Mouse (Mus musculus): ENCODE results near the gene Aars. TPM values are rescaled to one million over a fixed set of nuclear protein-coding genes. Genes with fewer than 3 reads are reported as not detected.
A peak's percentile ranks its signal among the peaks of the same experiment; 100 is the strongest.
"Not testable (repeated sequence)": the region's sequence is repeated elsewhere in the genome, so short reads cannot be mapped to it uniquely, and the experiment has no call there.

Gene Aars
- total RNA-seq, 2 experiments from 2014 or later, result 94.3 to 95.5 TPM

GRCm38 (mm10) chr8:111049106-111049505, 16.2 kb downstream of the Aars start:
- no peak for DNase-seq (ENCODE audit: low spot score in 2 of 2)
- intact Hi-C loops (cut with DNase I), result no loop called here

GRCm38 (mm10) chr8:111053827-111054518, 21.0 kb downstream of the Aars start:
- DNase-seq (ENCODE audit: low spot score in 2 of 2), result no peak
- intact Hi-C loops (cut with DNase I), result no loop called here

- no peak for DNase-seq (ENCODE audit: low spot score in 2 of 2)
- intact Hi-C loops (cut with DNase I), result no loop called here
Observed at GRCm38 (mm10) chr8:111055031-111055634, 22.2 kb downstream of the Aars start.

DNA sequence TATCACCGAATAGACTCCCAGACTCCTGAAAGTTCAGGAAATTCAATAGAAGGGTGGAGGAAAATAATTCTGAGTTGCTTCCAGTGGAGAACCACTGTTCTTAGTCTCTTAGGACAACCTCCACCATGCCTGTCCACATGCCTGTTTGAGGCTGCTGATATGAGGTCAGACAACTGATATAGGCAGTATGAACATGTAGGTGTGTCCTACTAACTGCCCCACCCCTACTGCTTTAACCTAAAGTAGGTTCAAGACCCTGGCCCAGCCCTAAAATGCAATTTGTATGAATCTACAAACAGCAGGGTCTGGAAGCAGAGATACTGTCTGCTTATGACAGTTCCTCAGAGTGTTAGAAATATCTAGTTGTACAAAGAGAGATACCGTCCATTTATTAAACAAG, 22.7 kb downstream of the Aars start:
- DNase-seq (ENCODE audit: low spot score in 2 of 2), result no peak
- intact Hi-C loops (cut with DNase I), result loop anchor here (1.0 kb wide), 1 partner anchor 35 kb away; no protein-coding TSS in a partner anchor

DNA sequence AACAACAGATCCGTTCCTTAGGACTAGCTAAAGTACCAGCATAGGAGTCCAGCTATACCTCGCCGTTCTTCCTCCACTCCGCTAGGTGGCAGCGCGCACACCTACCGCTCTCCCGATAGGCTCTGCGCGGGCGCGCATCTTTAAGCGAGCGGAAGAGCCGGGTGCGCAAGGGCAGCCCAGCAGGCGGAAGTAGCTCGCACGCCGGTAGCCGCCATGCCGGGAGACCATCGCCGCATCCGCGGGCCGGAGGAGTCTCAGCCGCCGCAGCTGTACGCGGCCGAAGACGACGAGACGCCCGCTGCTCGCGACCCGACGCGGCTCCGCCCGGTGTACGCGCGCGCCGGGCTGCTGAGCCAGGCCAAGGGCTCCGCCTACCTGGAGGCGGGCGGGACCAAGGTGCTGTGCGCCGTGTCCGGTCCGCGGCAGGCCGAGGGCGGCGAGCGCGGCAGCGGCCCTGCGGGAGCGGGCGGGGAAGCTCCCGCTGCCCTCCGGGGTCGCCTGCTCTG, 23.3 kb downstream of the Aars start, which contains the start of gene Exosc6:
Exosc6 (plus strand) TSS at position 182 of the 506 bp plus-strand sequence.
- intact Hi-C loops (cut with DNase I), result loop anchor here (1.0 kb wide), 1 partner anchor 34 kb away; no protein-coding TSS in a partner anchor
- peak; percentile 95 for DNase-seq (ENCODE audit: low spot score in 2 of 2)

DNA sequence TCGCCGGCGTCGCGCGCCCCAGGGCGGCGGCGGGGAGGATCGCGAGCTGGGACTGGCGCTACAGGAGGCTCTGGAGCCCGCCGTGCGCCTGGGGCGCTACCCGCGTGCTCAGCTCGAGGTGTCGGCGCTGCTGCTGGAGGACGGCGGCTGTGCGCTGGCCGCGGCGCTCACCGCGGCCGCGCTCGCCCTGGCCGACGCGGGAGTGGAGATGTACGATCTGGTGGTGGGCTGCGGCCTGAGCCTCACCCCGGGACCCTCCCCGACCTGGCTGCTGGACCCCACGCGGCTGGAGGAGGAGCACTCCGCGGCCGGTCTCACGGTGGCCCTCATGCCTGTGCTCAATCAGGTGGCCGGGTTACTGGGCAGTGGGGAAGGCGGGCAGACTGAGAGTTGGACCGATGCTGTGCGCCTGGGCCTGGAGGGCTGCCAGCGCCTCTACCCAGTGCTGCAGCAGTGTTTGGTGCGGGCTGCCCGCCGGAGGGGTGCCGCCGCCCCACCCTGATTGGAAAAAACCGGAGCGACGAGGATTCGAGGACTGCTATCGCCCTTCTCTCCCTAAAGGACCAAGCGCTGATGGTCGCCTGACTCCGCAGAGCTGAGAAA, 23.8 kb downstream of the Aars start:
- DNase-seq (ENCODE audit: low spot score in 2 of 2), result peak; percentile 33 to 40
- intact Hi-C loops (cut with DNase I), result loop anchor here (1.0 kb wide), 1 partner anchor 34 kb away; no protein-coding TSS in a partner anchor

- intact Hi-C loops (cut with DNase I), result no loop called here
- DNase-seq (ENCODE audit: low spot score in 2 of 2), result no peak
Observed at GRCm38 (mm10) chr8:111058946-111059572, 26.1 kb downstream of the Aars start.

- intact Hi-C loops (cut with DNase I), result no loop called here
- DNase-seq (ENCODE audit: low spot score in 2 of 2), result no peak
Observed at GRCm38 (mm10) chr8:111061688-111062071, 28.7 kb downstream of the Aars start.

DNA sequence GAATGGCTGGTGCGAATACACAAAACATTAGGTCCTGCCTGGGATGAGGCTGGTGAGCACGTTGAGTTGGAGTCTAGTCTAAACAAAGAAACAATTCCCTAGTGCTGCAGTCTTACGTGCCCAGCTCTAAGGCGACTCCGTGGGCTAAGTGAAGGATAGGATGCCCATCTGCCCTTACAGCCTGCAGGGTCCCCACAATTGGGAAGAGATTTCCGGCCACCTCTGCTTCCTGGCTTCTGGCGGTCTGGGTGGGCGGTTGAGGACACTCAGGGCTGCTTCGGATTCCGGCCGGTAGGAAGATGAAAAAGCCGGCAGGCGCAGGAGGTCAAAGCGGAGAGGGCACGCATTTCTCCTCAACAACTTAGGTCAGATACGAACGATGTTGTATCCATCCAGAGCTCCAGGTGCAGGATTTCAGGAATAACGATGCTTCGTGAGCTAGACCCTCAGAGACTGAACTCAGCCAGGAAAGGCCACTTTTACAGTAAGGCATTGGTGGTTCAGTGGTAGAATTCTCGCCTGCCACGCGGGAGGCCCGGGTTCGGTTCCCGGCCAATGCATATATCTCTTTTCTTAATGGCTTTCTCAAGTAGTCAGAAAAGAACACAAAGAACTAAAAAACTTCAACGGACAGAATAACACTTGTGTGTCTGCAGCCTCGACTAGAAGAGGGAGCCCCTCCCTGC, 29.3 kb downstream of the Aars start:
- peak; percentile 95 to 97 for DNase-seq (ENCODE audit: low spot score in 2 of 2)
- intact Hi-C loops (cut with DNase I), result no loop called here

DNA sequence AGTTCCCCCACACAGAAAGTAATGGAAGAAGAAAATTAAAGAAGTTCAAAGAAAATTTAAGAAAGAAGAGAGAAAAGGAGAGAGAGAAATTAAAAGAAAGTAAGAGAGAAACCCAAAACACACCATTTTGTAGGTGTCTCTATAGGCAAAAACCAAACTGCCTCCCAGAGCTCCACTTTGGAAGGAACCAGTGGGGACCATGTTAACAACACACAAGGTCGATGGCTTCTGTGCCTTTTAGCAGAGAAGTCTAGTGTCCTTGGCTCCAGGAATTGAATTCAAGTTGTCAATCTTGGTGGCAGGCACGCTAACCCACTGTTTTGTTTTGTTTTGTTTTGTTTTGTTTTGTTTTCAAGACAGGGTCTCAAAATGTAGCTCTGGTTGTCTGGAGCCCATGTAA, 29.9 kb downstream of the Aars start:
- DNase-seq (ENCODE audit: low spot score in 2 of 2), result no peak
- intact Hi-C loops (cut with DNase I), result no loop called here

GRCm38 (mm10) chr8:111066308-111066707, 33.4 kb downstream of the Aars start:
- no peak for DNase-seq (ENCODE audit: low spot score in 2 of 2)
- intact Hi-C loops (cut with DNase I), result no loop called here

- no peak for DNase-seq (ENCODE audit: low spot score in 2 of 2)
- intact Hi-C loops (cut with DNase I), result no loop called here
Observed at GRCm38 (mm10) chr8:111067439-111067838, 34.5 kb downstream of the Aars start.

DNA sequence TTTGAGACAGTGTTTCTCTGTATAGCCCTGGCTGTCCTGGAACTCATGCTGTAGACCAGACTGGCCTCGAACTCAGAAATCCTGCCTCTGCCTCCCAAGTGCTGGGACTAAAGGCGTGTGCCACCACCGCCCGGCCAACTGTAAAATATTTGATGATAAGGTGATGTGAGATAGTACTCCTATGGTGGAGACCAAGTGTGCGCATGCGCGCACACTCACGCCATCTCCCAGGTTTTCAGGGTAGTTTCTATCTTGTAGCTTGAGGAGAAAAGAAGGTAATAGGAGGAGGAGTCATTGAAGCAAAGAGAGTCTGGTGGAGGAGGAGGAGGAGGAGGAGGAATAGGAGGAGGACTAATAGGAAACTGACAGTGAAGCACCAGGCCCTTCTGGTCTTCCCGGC, 35.7 kb downstream of the Aars start:
- intact Hi-C loops (cut with DNase I); DNase-seq (ENCODE audit: low spot score in 2 of 2): not testable (repeated sequence)

- intact Hi-C loops (cut with DNase I), result no loop called here
- peak; percentile 50 to 87 for DNase-seq (ENCODE audit: low spot score in 2 of 2)
Observed at GRCm38 (mm10) chr8:111075926-111076325, 43.0 kb downstream of the Aars start.

DNA sequence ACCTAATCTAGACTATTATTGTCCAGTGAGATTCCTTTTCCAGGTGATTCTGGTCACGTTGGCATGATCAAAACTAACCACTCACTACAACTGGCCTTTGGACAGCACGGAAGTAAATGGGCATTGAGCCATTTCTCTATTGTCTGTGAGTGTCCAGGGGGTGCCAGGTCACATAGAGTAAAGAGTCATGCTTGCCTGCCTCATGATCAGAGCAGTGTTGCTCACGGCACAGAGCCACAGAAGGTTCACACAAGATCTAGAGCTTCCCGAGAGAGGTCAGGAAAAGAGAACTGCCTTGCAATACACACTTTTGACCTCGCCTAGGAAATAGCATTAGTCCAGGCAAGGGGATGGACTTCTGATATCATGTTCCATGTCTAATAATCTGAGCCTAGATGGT, 46.5 kb downstream of the Aars start:
- intact Hi-C loops (cut with DNase I), result no loop called here
- no peak for DNase-seq (ENCODE audit: low spot score in 2 of 2)

GRCm38 (mm10) chr8:111079861-111080271, 46.9 kb downstream of the Aars start:
- intact Hi-C loops (cut with DNase I), result no loop called here
- no peak for DNase-seq (ENCODE audit: low spot score in 2 of 2)

- intact Hi-C loops (cut with DNase I), result no loop called here
- peak in 1 of 2 experiments; percentile 21 for DNase-seq (ENCODE audit: low spot score in 2 of 2)
Observed at GRCm38 (mm10) chr8:111081580-111082258, 48.8 kb downstream of the Aars start.

- intact Hi-C loops (cut with DNase I); DNase-seq (ENCODE audit: low spot score in 2 of 2): not testable (repeated sequence)
Observed at GRCm38 (mm10) chr8:111083936-111084335, 51.0 kb downstream of the Aars start.

- peak; percentile 64 to 74 for DNase-seq (ENCODE audit: low spot score in 2 of 2)
- intact Hi-C loops (cut with DNase I), result loop anchor here (1.0 to 5.0 kb wide), 2 partner anchors 34 to 93 kb away; partner anchors contain the start of genes Ddx19a and Exosc6
Observed at GRCm38 (mm10) chr8:111090126-111090525, 57.2 kb downstream of the Aars start.
